Comparison of ENCODE assay signal across 18 mouse cellular contexts in genomic region chr16:38189952-38190351, GRCm38 (mm10).
DNase-seq lines count a peak whose midpoint lies in the region; TF ChIP-seq lines count a peak whose summit lies in the region.
"Had no signal": no experiment of that assay in that cellular context is flagged by ENCODE, and none has a peak within 500 bp of the region (broad histone marks: within the 10 kb centered on the region; RNA-seq: fewer than 3 reads in every experiment).

No protein-coding gene starts in this region.

- no peak for TF ChIP-seq POLR2A in small intestine, adult 2 months (IDR thresholded peaks at IDR 0.05; ENCODE audit: low read depth, low read length)

- H3K9me3 ChIP-seq in limb, embryonic 10.5 days (replicated peaks): no peaks in the 10 kb centered on the region
- H3K9me3 ChIP-seq: embryonic facial prominence, embryonic 10.5 days; embryonic facial prominence, embryonic 12.5 days; forebrain, embryonic 13.5 days; forebrain, embryonic 15.5 days had no signal

- peaks cover 2% of the 10 kb centered on the region; the same call in 1 of the 2 replicates for H3K4me1 ChIP-seq in small intestine, adult 2 months (ENCODE audit: control insufficient read depth, insufficient read depth, insufficient read length, low read length)
- no peaks in the 10 kb centered on the region for H3K4me1 ChIP-seq in limb, embryonic 10.5 days
- H3K4me1 ChIP-seq: embryonic facial prominence, embryonic 10.5 days; embryonic facial prominence, embryonic 12.5 days; forebrain, embryonic 13.5 days; forebrain, embryonic 15.5 days had no signal

- H3K27ac ChIP-seq in left cerebral cortex, adult 2 months: peak overlapping the region; percentile 8; the same call in 1 of the 2 replicates
- H3K27ac ChIP-seq in small intestine, adult 2 months (ENCODE audit: insufficient read depth, low read depth, low read length): peak overlapping the region; percentile 31; the same call in 1 of the 2 replicates
- no peak overlapping the region for H3K27ac ChIP-seq in limb, embryonic 10.5 days
- H3K27ac ChIP-seq: embryonic facial prominence, embryonic 10.5 days; embryonic facial prominence, embryonic 12.5 days; forebrain, embryonic 13.5 days; forebrain, embryonic 15.5 days had no signal

- peaks cover 22% of the 10 kb centered on the region for H3K36me3 ChIP-seq in small intestine, adult 2 months (ENCODE audit: control insufficient read depth, insufficient read depth, low read length)
- H3K36me3 ChIP-seq in limb, embryonic 10.5 days: peaks cover 80% of the 10 kb centered on the region

- no peak for DNase-seq in left cerebral cortex, adult 2 months (ENCODE audit: extremely low spot score in 1 of 2, low spot score in 2 of 2)
- no peak for DNase-seq in left cerebral cortex, postnatal 36 days (ENCODE audit: low spot score in 2 of 2)
- peak; percentile 19 for DNase-seq in right cerebral cortex, adult 18-20 months
- DNase-seq in right cerebral cortex, postnatal 14 days: no peak
- DNase-seq in limb, embryonic 10.5 days (ENCODE audit: low spot score): no peak
- DNase-seq: adrenal gland, adult 2 months; adrenal gland, postnatal 10 days; adrenal gland, postnatal 25 days; cerebellum, adult 11-12 months; cerebellum, adult 2 months; cerebellum, adult 9-10 months; cerebellum, postnatal 10 days; cerebellum, postnatal 25 days had no signal

- no peaks in the 10 kb centered on the region for H3K27me3 ChIP-seq in small intestine, adult 2 months (ENCODE audit: control insufficient read depth, insufficient read depth, low read length)
- H3K27me3 ChIP-seq in limb, embryonic 10.5 days (ENCODE audit: low read depth, poor library complexity, severe bottlenecking): no peaks in the 10 kb centered on the region
- H3K27me3 ChIP-seq: embryonic facial prominence, embryonic 12.5 days; forebrain, embryonic 13.5 days; forebrain, embryonic 15.5 days had no signal

- TF ChIP-seq CTCF in left cerebral cortex, adult 2 months (IDR thresholded peaks at IDR 0.05): no peak
- TF ChIP-seq CTCF in small intestine, adult 2 months (IDR thresholded peaks at IDR 0.05; ENCODE audit: extremely low read depth, insufficient read length, insufficient replicate concordance, low read depth, low read length): no peak

- intact Hi-C loops in left cerebral cortex, adult 2 months (cut with DNase I): loop anchor here (10.0 kb wide), 2 partner anchors 375 to 495 kb away; no protein-coding TSS in a partner anchor
- intact Hi-C loops in left cerebral cortex, postnatal 36 days (cut with DNase I): no loop called here

- H3K4me3 ChIP-seq in left cerebral cortex, adult 2 months: no peak overlapping the region
- no peak overlapping the region for H3K4me3 ChIP-seq in small intestine, adult 2 months (ENCODE audit: low read depth, low read length)
- H3K4me3 ChIP-seq in limb, embryonic 10.5 days: no peak overlapping the region
- H3K4me3 ChIP-seq: embryonic facial prominence, embryonic 10.5 days; embryonic facial prominence, embryonic 12.5 days; forebrain, embryonic 13.5 days; forebrain, embryonic 15.5 days had no signal

- 79% methylated on average over 4 of the region's 4 CpGs for WGBS in small intestine, adult 2 months
- WGBS in limb, embryonic 10.5 days: 89% methylated on average over 4 of the region's 4 CpGs
